In the genomic region with DNA sequence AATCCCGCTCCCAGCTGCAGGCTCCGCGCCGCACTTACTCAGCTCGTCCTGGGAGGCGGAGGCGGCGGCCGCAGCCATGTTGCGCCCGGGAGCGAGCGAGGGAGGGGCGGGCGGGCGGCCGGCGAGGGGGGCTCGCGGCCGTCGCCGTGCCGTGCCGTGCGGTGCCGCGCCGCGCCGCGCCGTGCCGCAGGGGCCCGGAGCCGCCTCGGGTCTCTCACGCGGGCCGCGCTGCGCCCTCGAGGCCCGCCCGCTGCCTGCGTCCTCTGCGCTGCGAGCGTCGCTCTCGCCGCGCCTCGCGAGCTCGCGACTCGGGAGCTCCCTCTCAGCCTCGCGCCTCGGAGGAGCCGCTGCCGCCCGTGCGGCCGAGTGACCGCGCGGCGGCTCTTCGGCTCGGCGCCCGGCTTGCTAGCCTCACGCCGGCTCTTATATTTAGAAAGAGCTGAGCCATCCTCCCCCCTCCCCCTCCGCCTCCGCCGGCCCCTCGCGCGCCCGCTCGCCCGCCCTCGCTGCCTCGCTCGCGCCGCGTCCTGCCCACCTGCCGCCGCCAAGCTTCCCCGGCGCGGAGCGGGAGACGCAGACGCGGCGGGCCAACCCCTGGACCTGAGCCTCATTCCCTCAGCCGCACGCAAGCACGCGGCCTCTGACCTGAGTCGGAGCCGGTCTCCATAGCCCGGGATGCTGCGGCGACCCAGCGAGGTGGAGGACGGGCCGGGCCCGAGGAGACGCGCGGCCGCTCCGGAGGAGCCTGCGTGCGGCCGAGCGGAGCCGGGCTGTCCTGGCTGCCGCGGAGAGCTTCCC, we compare ENCODE assay signal across 8 mouse cellular contexts. TPM values are rescaled to one million over a fixed set of nuclear protein-coding genes. Genes with fewer than 3 reads are reported as not detected.
DNase-seq lines count a peak whose midpoint lies in the region; ATAC-seq lines count a peak whose summit lies in the region.

No protein-coding gene starts in this region.

- intact Hi-C loops in left cerebral cortex, postnatal 10 days (cut with DNase I): no loop called here

- H3K4me3 ChIP-seq in hindbrain, embryonic 12.5 days: peak overlapping the region; percentile 86

- DNase-seq in R1 (ENCODE audit: low read depth, low spot score): peak; percentile 65
- DNase-seq in cerebellum, adult 9-10 months: peak; percentile 72
- DNase-seq in frontal cortex, postnatal 14 days (ENCODE audit: low spot score in 2 of 2): peak; percentile 35 to 46
- peak; percentile 39 to 84 for DNase-seq in left cerebral cortex, postnatal 10 days (ENCODE audit: extremely low spot score in 1 of 2, low spot score in 2 of 2)
- DNase-seq in retina, postnatal 7 days (ENCODE audit: low read depth, low spot score): peak; percentile 61
- DNase-seq in urinary bladder, postnatal 36 days (ENCODE audit: low spot score in 2 of 2): peak; percentile 53 to 67

- peak overlapping the region; percentile 98 for H3K27ac ChIP-seq in hindbrain, embryonic 12.5 days

- no peaks in the 10 kb centered on the region for H3K36me3 ChIP-seq in hindbrain, embryonic 12.5 days

- H3K4me1 ChIP-seq in hindbrain, embryonic 12.5 days: peaks cover 9% of the 10 kb centered on the region

- peak; percentile 82 for ATAC-seq in hindbrain, embryonic 12.5 days (ENCODE audit: low FRiP score)
- peak; percentile 23 for ATAC-seq in megakaryocyte, adult 5-6 weeks (ENCODE audit: poor library complexity, severe bottlenecking)

- H3K27me3 ChIP-seq in hindbrain, embryonic 12.5 days: no peaks in the 10 kb centered on the region

- H3K9ac ChIP-seq in hindbrain, embryonic 12.5 days: peak overlapping the region; percentile 94

- no peaks in the 10 kb centered on the region for H3K9me3 ChIP-seq in hindbrain, embryonic 12.5 days (replicated peaks)

- under 1% methylated on average over 93 of the region's 126 CpGs for WGBS in hindbrain, embryonic 12.5 days

- peak overlapping the region; percentile 77 for H3K4me2 ChIP-seq in hindbrain, embryonic 12.5 days (replicated peaks)

RNA-seq across cellular contexts. Expression of gene Ecpas, which starts 0.5 kb away (rescaled TPM):
- polyA plus RNA-seq in hindbrain, embryonic 12.5 days (2016; fragmentation: Nextera tagmentation; extraction: Ambion mirVana): 43.7 and 45.5 TPM in 2 replicates
- 100 to 1,000 TPM; 143 to 166 TPM for total RNA-seq in left cerebral cortex, postnatal 10 days (2021)
- 48.3 and 76.1 TPM in 2 replicates for total RNA-seq in megakaryocyte, adult 5-6 weeks (2015)
- 42.4 and 43.3 TPM in 2 replicates for total RNA-seq in megakaryocyte, adult 5-6 weeks (2017)

RNA-seq across cellular contexts. Expression of gene Zkscan16, which starts 31.4 kb away (rescaled TPM):
- polyA plus RNA-seq in hindbrain, embryonic 12.5 days (2016; fragmentation: Nextera tagmentation; extraction: Ambion mirVana): 1.1 TPM in 2 replicates
- 10 to 100 TPM; 20.7 to 25.5 TPM for total RNA-seq in left cerebral cortex, postnatal 10 days (2021)
- not detected in 2 replicates for total RNA-seq in megakaryocyte, adult 5-6 weeks (2015)
- total RNA-seq in megakaryocyte, adult 5-6 weeks (2017): not detected in 2 replicates

Comparison
In these comparisons a context has a peak if more than half of its experiments do, and no peak if none do; other contexts are left out.
1. Peak in every context shown above with its lines: DNase-seq, ATAC-seq, H3K4me3 ChIP-seq and H3K27ac ChIP-seq.
2. RNA of gene Zkscan16, which starts 31.4 kb away (total RNA-seq): 20.7 to 25.5 TPM in left cerebral cortex, postnatal 10 days; not detected in megakaryocyte, adult 5-6 weeks; every median in the first group is over 10 times any median in the second.